Mouse (Mus musculus): ENCODE data around the gene Grhpr. TPM values are rescaled to one million over a fixed set of nuclear protein-coding genes. Genes with fewer than 3 reads are reported as not detected.

The Grhpr gene
- polyA plus RNA-seq, 1 experiment, result 15.0 TPM

DNA sequence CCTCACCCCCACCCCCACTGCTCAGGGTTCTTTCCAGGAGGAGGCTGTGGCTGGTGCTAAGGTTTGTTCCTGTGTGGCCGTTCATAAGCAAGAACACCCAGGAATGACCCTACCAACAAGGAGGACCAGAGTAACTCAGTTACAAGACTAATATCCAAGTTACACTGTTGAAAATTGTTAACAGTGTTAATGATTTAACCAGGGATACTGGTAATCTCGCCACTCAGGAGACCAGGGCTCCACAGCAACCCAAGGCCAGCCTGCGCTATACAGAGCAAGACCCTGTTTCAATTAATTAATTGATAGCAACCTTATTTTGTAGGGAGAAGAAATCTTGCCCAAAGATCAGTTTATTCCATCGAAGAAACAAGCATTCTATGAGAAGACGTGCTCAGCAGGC is 33.7 kb upstream of the Grhpr start:
- Histone ChIP-seq H3K4me3 (ENCODE audit: insufficient read depth, low read length) (no peak overlapping the region), H3K27ac (ENCODE audit: insufficient read depth, low read length) (no peak overlapping the region), H3K4me1 (ENCODE audit: control insufficient read depth, insufficient read depth, low read length) (no peaks in the 10 kb centered on the region)
- no peak for TF ChIP-seq POLR2A (IDR thresholded peaks at IDR 0.05; ENCODE audit: low read depth, low read length)
- no peak for TF ChIP-seq CTCF (IDR thresholded peaks at IDR 0.05; ENCODE audit: borderline replicate concordance, insufficient read depth, low read length)

DNA sequence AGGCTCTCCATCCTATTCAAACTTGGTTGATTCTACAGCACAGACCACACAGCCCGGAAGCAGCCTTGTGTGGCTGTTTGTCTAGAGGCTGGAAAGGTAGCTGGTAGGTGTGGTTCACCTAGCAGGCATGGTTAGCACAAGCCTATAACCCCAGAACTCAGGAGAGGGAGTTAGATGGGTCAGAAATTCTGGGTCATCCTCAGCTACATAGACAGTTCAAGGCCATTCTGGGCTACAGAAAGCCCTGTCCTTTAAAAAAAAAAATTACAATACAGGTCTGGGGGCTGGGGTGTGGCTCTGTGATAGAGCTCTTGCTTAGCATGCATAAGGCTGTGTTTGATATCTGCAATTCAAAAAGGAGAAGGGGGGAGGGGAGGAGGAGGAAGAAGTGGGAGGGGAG is 32.9 kb upstream of the Grhpr start:
- Histone ChIP-seq H3K4me1 (ENCODE audit: control insufficient read depth, insufficient read depth, low read length) (no peaks in the 10 kb centered on the region), H3K4me3 (ENCODE audit: insufficient read depth, low read length) (no peak overlapping the region), H3K27ac (ENCODE audit: insufficient read depth, low read length) (no peak overlapping the region)
- no peak for TF ChIP-seq CTCF (IDR thresholded peaks at IDR 0.05; ENCODE audit: borderline replicate concordance, insufficient read depth, low read length)
- no peak for TF ChIP-seq POLR2A (IDR thresholded peaks at IDR 0.05; ENCODE audit: low read depth, low read length)

DNA sequence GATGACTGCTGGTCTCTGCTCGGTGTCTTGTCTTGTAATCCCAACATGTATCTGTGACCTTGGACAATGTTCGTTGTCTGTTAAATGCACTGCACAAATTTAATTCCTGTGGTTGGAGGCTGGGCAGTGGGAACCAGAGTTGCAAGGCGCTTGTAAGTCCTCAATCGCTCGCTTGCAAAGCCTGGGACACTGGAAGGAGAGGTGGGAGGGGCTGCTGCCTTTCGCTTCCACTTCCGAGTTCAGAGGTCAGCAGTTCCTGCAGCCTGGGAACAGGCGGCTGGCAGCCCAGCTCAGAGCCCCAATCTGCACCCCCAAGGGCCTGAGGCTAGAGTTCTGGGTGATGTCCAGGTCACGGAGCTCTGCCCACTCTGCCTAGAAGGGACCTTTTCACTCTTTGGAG is 28.2 kb upstream of the Grhpr start:
- Histone ChIP-seq H3K4me1 (ENCODE audit: control insufficient read depth, insufficient read depth, low read length) (no peaks in the 10 kb centered on the region), H3K4me3 (ENCODE audit: insufficient read depth, low read length) (no peak overlapping the region), H3K27ac (ENCODE audit: insufficient read depth, low read length) (no peak overlapping the region)
- TF ChIP-seq CTCF (IDR thresholded peaks at IDR 0.05; ENCODE audit: borderline replicate concordance, insufficient read depth, low read length) (no peak), POLR2A (IDR thresholded peaks at IDR 0.05; ENCODE audit: low read depth, low read length) (no peak)

DNA sequence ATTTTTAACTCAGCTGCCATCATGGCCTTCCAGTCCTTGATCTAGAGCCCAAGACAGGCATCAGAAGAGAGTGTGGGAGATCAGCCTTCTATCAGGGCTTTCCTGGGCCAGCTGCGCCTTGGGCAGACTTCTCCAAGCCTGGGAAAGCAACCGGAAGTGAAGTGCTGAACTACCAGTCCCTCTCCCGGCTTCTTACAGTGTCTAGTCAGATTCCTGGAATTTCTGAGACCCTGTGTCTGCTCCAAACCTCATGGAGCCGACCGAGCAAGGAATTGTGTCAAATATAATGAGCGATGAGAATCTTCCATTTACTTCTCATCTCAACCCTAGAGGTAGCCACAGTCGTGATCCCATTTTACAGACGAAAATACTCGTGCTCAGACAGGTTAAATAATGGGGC is 22.4 kb upstream of the Grhpr start:
- Histone ChIP-seq H3K27ac (ENCODE audit: insufficient read depth, low read length) (no peak overlapping the region), H3K4me1 (ENCODE audit: control insufficient read depth, insufficient read depth, low read length) (no peaks in the 10 kb centered on the region), H3K4me3 (ENCODE audit: insufficient read depth, low read length) (no peak overlapping the region)
- TF ChIP-seq CTCF (IDR thresholded peaks at IDR 0.05; ENCODE audit: borderline replicate concordance, insufficient read depth, low read length) (no peak), POLR2A (IDR thresholded peaks at IDR 0.05; ENCODE audit: low read depth, low read length) (no peak)

DNA sequence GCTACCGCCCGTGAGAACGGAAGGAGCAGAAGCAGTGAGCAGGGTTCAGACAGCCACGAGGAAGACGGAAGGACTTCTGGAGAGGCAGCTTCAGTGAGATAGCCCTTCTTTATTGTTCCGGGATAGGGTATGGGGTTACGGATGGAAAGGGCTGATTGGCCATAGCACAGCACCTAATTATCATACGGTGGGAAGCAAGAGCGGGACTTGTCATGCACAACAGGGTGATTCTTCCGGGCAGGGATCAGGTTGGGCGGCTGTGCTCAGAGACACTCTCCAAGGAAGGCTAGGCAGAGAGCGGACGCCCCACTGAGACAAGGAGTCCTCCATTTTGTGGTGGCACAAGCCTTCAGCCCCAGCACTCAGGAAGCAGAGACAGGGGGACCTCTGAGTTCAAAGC is 22.0 kb upstream of the Grhpr start:
- Histone ChIP-seq H3K4me3 (ENCODE audit: insufficient read depth, low read length) (no peak overlapping the region), H3K4me1 (ENCODE audit: control insufficient read depth, insufficient read depth, low read length) (no peaks in the 10 kb centered on the region), H3K27ac (ENCODE audit: insufficient read depth, low read length) (no peak overlapping the region)
- TF ChIP-seq CTCF (IDR thresholded peaks at IDR 0.05; ENCODE audit: borderline replicate concordance, insufficient read depth, low read length) (no peak), POLR2A (IDR thresholded peaks at IDR 0.05; ENCODE audit: low read depth, low read length) (no peak)

DNA sequence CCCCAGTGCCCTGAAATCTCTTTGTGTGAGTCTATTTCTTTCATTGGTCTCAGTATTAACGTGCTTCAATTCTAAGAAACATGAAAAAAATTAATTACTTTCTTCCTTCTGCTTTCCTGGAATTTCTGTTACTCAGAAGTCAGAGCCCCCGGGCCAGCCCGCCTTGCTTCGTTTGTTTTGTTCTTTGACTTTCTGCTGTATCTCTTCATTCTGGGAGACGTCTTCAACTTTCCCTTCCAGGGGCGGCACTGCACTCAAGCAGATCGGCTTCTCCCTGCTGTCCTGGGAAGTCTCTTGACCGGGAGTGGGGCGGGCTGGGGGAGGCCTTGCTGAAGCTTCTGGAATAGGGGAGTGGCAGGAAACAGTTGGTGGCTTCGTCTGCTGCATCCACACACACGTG is 18.0 kb upstream of the Grhpr start:
- no peak overlapping the region for H3K27ac ChIP-seq (ENCODE audit: insufficient read depth, low read length)
- H3K4me3 ChIP-seq (ENCODE audit: insufficient read depth, low read length), result no peak overlapping the region
- no peaks in the 10 kb centered on the region for H3K4me1 ChIP-seq (ENCODE audit: control insufficient read depth, insufficient read depth, low read length)
- TF ChIP-seq POLR2A (IDR thresholded peaks at IDR 0.05; ENCODE audit: low read depth, low read length), result no peak
- TF ChIP-seq CTCF (IDR thresholded peaks at IDR 0.05; ENCODE audit: borderline replicate concordance, insufficient read depth, low read length), result no peak

DNA sequence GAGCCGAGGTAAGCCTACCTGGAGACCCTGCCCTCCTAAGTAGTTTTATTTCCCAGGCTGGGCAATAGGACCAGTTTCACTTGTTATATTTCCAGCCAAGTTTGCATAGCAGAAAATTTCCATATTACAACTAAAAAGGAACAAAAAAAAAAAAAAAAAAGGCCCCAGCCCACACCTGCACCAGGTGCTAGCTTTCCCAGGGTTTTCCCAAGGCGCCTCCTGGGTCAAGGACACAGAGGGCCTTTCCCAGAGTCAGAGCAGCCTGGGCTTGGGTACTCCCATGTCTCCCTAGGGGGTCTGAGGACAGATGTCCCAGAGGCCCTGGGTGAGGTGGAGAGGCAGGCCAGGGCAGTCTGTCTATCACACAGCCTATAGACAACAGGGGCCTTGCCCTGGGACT is 16.0 kb upstream of the Grhpr start:
- no peak for TF ChIP-seq CTCF (IDR thresholded peaks at IDR 0.05; ENCODE audit: borderline replicate concordance, insufficient read depth, low read length)
- TF ChIP-seq POLR2A (IDR thresholded peaks at IDR 0.05; ENCODE audit: low read depth, low read length), result no peak
- no peak overlapping the region for H3K27ac ChIP-seq (ENCODE audit: insufficient read depth, low read length)
- H3K4me1 ChIP-seq (ENCODE audit: control insufficient read depth, insufficient read depth, low read length), result no peaks in the 10 kb centered on the region
- H3K4me3 ChIP-seq (ENCODE audit: insufficient read depth, low read length), result no peak overlapping the region

DNA sequence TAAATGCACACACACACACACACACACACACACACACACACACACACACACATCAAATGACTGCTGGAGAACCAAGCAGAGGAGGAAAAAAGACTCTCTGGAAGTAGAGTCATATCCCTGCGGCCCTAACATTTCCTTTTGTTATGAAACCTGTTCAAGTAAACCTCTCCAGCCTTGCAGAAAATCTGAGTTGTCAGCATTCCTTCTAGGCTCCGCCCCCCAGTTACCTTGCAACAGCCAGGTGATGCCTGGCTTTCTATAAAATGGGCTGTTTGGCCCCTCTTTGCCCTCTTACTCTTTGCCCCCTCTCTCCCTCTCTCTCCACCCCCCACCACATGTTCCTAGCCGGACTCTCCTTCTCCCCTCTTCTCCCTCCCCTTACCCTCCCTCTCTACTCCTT is 15.5 kb upstream of the Grhpr start:
- H3K27ac ChIP-seq (ENCODE audit: insufficient read depth, low read length), result no peak overlapping the region
- no peaks in the 10 kb centered on the region for H3K4me1 ChIP-seq (ENCODE audit: control insufficient read depth, insufficient read depth, low read length)
- TF ChIP-seq CTCF (IDR thresholded peaks at IDR 0.05; ENCODE audit: borderline replicate concordance, insufficient read depth, low read length) (no peak), POLR2A (IDR thresholded peaks at IDR 0.05; ENCODE audit: low read depth, low read length) (no peak)

DNA sequence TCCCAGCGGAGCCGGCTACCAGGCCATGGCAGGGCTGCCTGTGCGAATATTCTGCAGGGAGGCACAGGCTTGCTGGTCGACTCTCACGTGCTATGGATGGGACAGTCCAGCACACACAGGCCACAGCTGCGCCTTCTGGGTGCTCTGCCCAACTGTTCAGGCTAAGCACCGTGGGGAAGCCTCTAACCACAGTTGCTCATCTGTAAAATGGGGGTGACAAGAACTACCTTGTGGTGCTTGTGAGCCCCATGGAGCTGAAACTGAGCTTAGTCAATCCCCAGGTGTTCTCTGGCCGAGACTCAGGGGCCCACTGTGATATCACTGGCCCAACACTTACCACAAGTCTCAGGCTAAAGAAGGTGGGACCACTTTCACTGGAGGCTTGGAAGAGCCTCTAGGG is 13.8 kb upstream of the Grhpr start:
- Histone ChIP-seq H3K4me3 (ENCODE audit: insufficient read depth, low read length) (no peak overlapping the region), H3K27ac (ENCODE audit: insufficient read depth, low read length) (no peak overlapping the region), H3K4me1 (ENCODE audit: control insufficient read depth, insufficient read depth, low read length) (no peaks in the 10 kb centered on the region)
- TF ChIP-seq POLR2A (IDR thresholded peaks at IDR 0.05; ENCODE audit: low read depth, low read length), result no peak
- TF ChIP-seq CTCF (IDR thresholded peaks at IDR 0.05; ENCODE audit: borderline replicate concordance, insufficient read depth, low read length), result no peak

More for the DNA sequence above, 15.5 kb upstream of the Grhpr start:
- no peak overlapping the region for H3K4me3 ChIP-seq (ENCODE audit: insufficient read depth, low read length)

DNA sequence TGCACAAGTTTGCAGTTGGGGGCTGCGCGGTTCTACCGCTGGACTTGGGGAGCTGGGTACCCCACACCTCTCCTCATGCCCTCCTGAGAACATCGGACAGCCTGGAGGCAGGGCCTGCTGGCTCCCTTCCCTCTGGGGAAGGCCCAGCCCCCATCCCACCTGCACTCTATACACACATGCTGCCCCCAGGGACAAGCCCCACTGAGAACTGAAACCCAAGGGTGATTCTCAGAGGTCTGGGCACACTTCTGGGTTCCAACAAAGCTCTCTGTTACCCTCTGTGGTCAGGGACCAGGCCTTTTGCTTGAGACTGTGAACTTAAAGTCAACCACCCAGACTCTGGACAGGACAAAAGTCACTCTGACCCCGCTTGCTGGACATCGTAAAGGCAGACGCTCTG is 11.1 kb upstream of the Grhpr start:
- no peak for TF ChIP-seq POLR2A (IDR thresholded peaks at IDR 0.05; ENCODE audit: low read depth, low read length)
- no peak for TF ChIP-seq CTCF (IDR thresholded peaks at IDR 0.05; ENCODE audit: borderline replicate concordance, insufficient read depth, low read length)
- Histone ChIP-seq H3K4me3 (ENCODE audit: insufficient read depth, low read length) (no peak overlapping the region), H3K27ac (ENCODE audit: insufficient read depth, low read length) (no peak overlapping the region), H3K4me1 (ENCODE audit: control insufficient read depth, insufficient read depth, low read length) (no peaks in the 10 kb centered on the region)

DNA sequence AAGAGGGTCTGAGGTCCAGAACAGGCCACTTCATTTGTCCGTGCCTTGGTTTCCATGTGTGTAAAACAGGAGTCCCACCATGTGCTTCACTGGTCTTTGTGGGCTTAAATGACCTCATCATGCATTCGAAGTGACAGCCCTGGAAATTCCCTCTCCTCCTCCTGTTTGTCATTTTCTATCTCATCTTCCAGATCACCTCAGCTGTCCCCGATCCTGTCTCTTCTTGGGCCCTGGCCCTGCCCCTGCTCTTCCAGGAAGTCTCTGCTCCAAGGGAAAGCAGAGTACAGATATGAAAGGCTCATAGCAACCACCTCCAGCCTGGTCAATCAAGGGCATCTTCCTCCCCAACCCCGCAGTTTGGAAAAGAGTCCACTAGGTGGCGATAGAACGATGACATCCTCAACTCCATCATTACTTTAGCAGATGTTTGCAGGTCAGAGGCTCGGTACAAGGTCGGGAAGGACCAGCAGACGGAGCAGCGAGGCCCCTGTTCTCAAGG is 10.5 kb upstream of the Grhpr start:
- Histone ChIP-seq H3K27ac (ENCODE audit: insufficient read depth, low read length) (no peak overlapping the region), H3K4me3 (ENCODE audit: insufficient read depth, low read length) (no peak overlapping the region), H3K4me1 (ENCODE audit: control insufficient read depth, insufficient read depth, low read length) (no peaks in the 10 kb centered on the region)
- TF ChIP-seq CTCF (IDR thresholded peaks at IDR 0.05; ENCODE audit: borderline replicate concordance, insufficient read depth, low read length), result peak; percentile 29; the same call in 1 of the 2 replicates
- TF ChIP-seq POLR2A (IDR thresholded peaks at IDR 0.05; ENCODE audit: low read depth, low read length), result no peak
